Mouse (Mus musculus) spleen, embryonic (tissue): ENCODE measurements around the gene Birc6.

Source experiments
- CTCF ChIA-PET: fragments of 350-600 bp; sonication (Branson Sonifier 250); formaldehyde crosslinking; loops from one replicate; lab custom pipeline; 2022; lab: Charles Lee

The Birc6 gene

DNA sequence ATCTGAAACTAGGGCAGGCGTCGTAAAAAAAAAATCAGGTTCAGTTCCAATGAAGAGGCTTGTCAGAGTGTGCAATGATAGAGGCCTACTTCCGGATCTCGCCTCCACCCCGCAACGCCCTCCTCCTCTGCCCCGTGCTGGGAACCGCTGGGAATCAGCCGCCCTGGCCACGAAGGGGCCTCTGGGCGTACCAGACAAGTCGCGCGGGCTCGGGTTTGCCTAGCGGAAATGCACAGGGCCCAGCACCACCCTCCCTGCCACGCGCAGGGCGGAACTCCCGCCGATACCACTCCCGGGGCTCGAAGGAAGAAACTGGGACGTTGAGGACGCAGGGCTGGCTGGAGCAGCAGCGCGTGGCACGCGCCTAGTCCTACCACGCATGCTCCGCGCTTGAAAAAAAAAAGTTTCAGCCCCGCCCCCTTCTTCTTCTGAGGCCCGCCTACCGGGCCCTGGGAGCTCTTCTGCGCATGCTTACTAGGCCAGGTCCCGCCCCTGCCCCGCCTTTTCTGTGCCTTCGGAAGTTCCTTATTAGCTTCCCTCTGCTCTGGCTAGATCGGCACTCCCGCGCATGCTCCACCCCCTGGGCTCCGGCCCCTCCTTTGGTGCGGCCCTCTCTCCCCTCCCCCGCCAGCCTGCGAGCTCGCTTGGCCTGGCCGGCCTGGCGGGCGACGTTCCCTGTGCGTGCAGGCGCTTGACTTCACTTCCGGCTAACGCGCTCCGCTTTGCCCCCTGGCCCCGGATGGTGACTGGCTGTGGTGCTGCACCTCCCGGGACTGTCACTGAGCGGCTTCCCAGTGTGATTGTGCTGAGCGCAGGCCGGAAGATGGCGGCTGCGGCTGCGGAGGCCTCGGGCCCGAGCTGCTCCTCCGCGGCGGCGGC lies at the start of gene Birc6:
Birc6 (plus strand) TSS at position 567 of the 879 bp plus-strand sequence.
- CTCF ChIA-PET = interaction anchor here (1.0 kb wide), 1 partner anchor 190 kb away, joined by 3 read pairs; no protein-coding TSS in a partner anchor

GRCm38 (mm10) chr17:74480361-74481069 lies 47.6 kb upstream of the Birc6 start:
- CTCF ChIA-PET = no interaction called here

DNA sequence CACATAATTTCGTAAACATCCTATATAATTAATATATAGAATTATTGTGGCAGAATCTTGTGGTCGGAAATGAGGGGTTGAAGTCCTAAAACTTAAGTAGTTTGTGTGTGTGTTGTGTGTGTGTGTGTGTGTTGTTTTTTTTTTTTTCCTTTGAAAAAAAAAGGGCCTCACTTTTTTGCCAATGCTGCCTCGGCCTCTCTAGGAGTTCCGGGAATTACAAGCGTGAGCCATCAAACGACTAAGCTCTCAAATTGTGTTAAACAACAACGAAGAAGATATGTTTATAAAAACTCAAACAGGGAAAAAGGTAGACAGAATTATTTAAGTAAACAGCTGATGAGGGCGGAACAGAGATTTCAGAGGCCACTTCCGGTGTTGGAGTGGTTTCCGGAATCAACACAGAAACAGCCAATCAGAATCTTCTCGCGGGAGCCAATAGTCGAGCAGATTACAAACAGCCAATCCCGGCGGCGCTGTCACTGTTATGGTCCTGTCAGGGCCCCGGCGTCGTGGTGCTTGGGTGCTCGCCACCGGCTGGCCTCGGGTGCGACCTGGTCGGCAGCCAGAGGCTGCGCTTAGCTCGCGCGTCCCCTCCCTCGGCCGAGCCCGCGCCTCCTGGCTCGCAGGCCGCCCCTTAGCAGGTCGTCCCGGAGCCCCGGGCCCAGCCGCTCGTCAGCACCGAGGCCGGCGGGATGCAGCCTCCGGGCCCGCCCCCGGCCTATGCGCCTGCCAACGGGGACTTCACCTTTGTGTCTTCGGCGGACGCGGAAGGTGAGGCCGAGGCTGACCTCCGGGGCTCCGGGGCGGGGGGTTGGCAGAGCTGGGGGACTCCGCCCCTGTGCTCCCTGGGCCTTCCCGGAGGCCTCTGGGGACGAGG lies 38.8 kb upstream of the Birc6 start, which contains the start of gene Yipf4:
Yipf4 (plus strand) TSS at position 470 of the 877 bp plus-strand sequence.
- CTCF ChIA-PET = interaction anchor here (0.6 kb wide), 2 partner anchors 115 to 228 kb away, joined by 3 to 4 read pairs; no protein-coding TSS in a partner anchor

- CTCF ChIA-PET = no interaction called here
Observed at GRCm38 (mm10) chr17:74489901-74490220, 38.2 kb upstream of the Birc6 start.

DNA sequence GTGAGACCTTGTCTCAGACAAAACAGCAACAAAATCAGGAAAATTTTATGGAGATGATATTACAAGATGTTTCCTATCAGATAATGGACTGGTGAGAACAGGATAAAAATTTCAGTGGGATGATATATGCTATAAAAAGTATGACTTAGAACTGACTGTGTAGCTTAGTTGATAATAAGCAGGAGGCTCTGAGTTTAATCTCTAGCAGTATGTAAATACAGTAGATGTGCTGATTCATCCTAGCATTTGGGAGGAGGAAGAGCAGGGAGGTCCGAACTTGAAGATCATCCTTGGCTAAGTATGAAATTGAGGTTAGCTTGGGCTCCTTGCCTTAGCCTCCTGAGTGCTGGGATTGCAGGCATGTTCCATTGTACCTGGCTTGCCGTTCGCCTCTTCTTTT lies 36.5 kb upstream of the Birc6 start:
- CTCF ChIA-PET = no interaction called here

- CTCF ChIA-PET = no interaction called here
Observed at GRCm38 (mm10) chr17:74500204-74500603, 27.9 kb upstream of the Birc6 start.

- CTCF ChIA-PET = no interaction called here
Observed at GRCm38 (mm10) chr17:74501085-74501484, 27.0 kb upstream of the Birc6 start.

DNA sequence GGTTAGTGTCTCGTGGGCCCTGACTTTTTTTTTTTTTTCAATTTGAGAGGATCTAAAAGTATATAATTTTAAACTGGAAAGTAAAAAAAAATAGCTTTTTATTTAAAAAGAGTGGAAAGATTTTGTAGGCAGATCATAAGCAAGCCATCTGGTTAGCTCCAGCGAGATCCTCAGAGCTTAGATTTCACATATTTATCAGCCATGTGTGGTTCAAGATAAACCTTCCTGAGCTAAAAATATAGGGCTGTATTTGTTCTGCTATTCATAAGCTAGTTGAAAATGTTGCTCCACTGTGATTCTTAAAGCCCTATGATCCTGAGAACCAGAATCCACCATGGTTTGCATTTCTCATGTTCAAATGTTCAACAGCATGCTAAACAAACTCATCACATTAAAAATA lies 20.2 kb upstream of the Birc6 start:
- CTCF ChIA-PET = interaction anchor here (0.7 kb wide), 1 partner anchor 48 kb away, joined by 6 read pairs; no protein-coding TSS in a partner anchor

GRCm38 (mm10) chr17:74508600-74508999 lies 19.5 kb upstream of the Birc6 start:
- CTCF ChIA-PET = no interaction called here

DNA sequence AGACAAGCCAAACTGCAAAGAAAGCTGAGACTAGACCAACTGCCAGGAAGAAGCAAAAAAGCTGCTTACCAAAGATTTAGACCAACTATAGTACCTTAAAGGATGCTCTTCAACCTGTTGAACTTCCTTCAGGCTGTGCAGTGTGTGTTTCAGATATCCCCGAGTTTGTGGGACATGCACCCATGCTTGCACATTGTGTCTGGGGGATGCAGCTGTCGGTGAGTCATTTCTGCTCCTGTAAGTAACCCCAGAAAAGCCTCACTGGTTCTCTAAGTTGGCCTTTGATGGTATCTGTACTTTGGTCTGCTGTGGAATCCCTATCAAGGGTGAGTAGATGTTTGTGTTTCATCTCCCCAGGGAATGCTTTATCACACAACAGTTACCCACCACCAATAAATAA lies 15.8 kb upstream of the Birc6 start:
- CTCF ChIA-PET = no interaction called here

- CTCF ChIA-PET = no interaction called here
Observed at GRCm38 (mm10) chr17:74522797-74523723, 5.0 kb upstream of the Birc6 start.

GRCm38 (mm10) chr17:74526117-74526516 lies 2.0 kb upstream of the Birc6 start:
- CTCF ChIA-PET = interaction anchor here (0.7 kb wide), 1 partner anchor 39 kb away, joined by 3 read pairs; no protein-coding TSS in a partner anchor

- CTCF ChIA-PET = interaction anchor here (0.7 to 1.0 kb wide), 2 partner anchors 38 to 189 kb away, joined by 3 read pairs; no protein-coding TSS in a partner anchor
Observed at GRCm38 (mm10) chr17:74526806-74527653, 1.1 kb upstream of the Birc6 start.

- CTCF ChIA-PET = interaction anchor here (0.6 kb wide), 1 partner anchor 49 kb away, joined by 5 read pairs; no protein-coding TSS in a partner anchor
Observed at GRCm38 (mm10) chr17:74528648-74529532, 795 bp downstream of the Birc6 start.

DNA sequence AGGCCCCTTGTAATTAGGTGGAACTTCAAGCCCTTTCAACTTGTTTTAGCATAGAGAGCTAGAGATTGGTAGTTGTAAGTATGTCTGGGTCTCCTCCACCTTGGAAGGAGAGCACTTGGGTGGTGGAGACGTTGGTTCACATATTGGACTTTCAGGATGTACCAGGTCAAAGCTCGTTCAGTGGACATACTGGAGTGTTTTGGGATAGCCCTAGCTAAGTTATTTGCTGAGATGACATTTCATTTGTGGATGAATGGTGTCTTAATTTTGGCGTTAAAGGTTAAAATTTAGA lies 1.4 kb downstream of the Birc6 start:
- CTCF ChIA-PET = interaction anchor here (0.6 kb wide), 1 partner anchor 48 kb away, joined by 5 read pairs; no protein-coding TSS in a partner anchor

- CTCF ChIA-PET = no interaction called here
Observed at GRCm38 (mm10) chr17:74534971-74535370, 6.9 kb downstream of the Birc6 start.

DNA sequence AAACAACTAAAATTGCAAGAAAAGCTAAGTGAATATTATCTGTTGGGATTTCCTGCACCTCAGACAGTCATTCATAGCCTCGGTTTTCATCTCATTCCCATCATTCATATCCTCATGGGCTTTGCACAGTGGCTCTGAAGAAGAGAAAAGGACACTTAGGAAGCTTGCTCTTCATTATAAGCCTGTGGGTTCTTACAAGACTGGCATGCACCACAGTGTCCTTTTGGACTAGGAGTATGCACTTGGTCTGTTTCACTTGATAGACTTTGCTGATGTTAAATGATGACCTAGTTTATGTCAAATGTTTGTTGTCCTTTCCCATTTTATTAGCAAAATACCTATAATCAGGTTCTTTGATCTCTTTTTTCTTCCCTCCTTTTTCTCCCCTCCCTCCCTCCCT lies 9.4 kb downstream of the Birc6 start:
- CTCF ChIA-PET = no interaction called here

- CTCF ChIA-PET = no interaction called here
Observed at GRCm38 (mm10) chr17:74543615-74544014, 15.5 kb downstream of the Birc6 start.
